Mouse (Mus musculus) limb, embryonic 14.5 days (tissue): ENCODE data around the gene Tmco1. TPM values are rescaled to one million over a fixed set of nuclear protein-coding genes. Genes with fewer than 3 reads are reported as not detected.
"Not testable (repeated sequence)": the region's sequence is repeated elsewhere in the genome, so short reads cannot be mapped to it uniquely, and the experiment has no call there.

Experiments
- ATAC-seq: fragments of 200-750 bp; cut with Nextera tagmentation; 2 replicates; pipeline ENCODE4 v1.8.0; 2017; ENCODE audit warnings: low read depth, moderate number of reproducible peaks, moderate TSS enrichment; ENCODE audit not compliant: low FRiP score
- DNase-seq: peaks from one replicate; pipeline ENCODE4 v3.0.0-alpha.2; 2015; ENCODE audit warnings: low spot score
- H3K27ac ChIP-seq: fragments of 300-500 bp; sonication (generic); replicated peaks from 2 replicates; pipeline ENCODE4 v1.5.1; 2014; ENCODE audit warnings: low read depth, mild to moderate bottlenecking, low read length, moderate library complexity, mixed read lengths
- H3K27me3 ChIP-seq: fragments of 300-500 bp; sonication (generic); 2 replicates; pipeline ENCODE4 v1.6.1; 2014; ENCODE audit warnings: low read length, mixed read lengths; ENCODE audit not compliant: control insufficient read depth, insufficient read depth
- H3K36me3 ChIP-seq: fragments of 300-500 bp; sonication (generic); 2 replicates; pipeline ENCODE4 v1.6.1; 2014; ENCODE audit warnings: mild to moderate bottlenecking, low read length, moderate library complexity, mixed read lengths; ENCODE audit not compliant: control insufficient read depth, insufficient read depth
- H3K4me1 ChIP-seq: fragments of 300-500 bp; sonication (generic); 2 replicates; pipeline ENCODE4 v1.6.1; 2014; ENCODE audit warnings: antibody characterized with exemption, low read length, mixed read lengths; ENCODE audit not compliant: control insufficient read depth, insufficient read depth
- H3K4me2 ChIP-seq: fragments of 300-500 bp; sonication (generic); replicated peaks from 2 replicates; pipeline ENCODE4 v1.6.1; 2014; ENCODE audit warnings: low read depth, mild to moderate bottlenecking, low read length, moderate library complexity; ENCODE audit not compliant: severe bottlenecking
- H3K4me3 ChIP-seq: fragments of 300-500 bp; sonication (generic); replicated peaks from 2 replicates; pipeline ENCODE4 v1.5.1; 2014; ENCODE audit warnings: low read length
- H3K9ac ChIP-seq: fragments of 300-500 bp; sonication (generic); 2 replicates; pipeline ENCODE4 v1.6.1; 2014; ENCODE audit warnings: mild to moderate bottlenecking, low read depth, low read length, moderate library complexity; ENCODE audit not compliant: severe bottlenecking
- H3K9me3 ChIP-seq: fragments of 300-500 bp; sonication (generic); 2 replicates; pipeline ENCODE4 v1.6.1; 2016; ENCODE audit warnings: low read length; ENCODE audit not compliant: control insufficient read depth
- POLR2A ChIP-seq: fragments of 200-500 bp; IDR thresholded peaks from 2 replicates; pipeline ENCODE4 v1.8.0; 2012; ENCODE audit warnings: inconsistent platforms, mild to moderate bottlenecking, moderate library complexity, borderline replicate concordance; ENCODE audit not compliant: insufficient read depth, insufficient read length; ENCODE audit errors: extremely low read depth
- WGBS: fragments of 180-500 bp; shearing (Covaris S2); extraction: QIAGEN DNeasy Blood & Tissue Kit; methylation state at CpG from one replicate; pipeline ENCODE4 v1.1.7; 2014; 5-methylcytosine and 5-hydroxymethylcytosine counted together
- polyA plus RNA-seq, 2 experiments: library from polyadenylated mRNA; depleted of rRNA in 1 of 2; stranded (reverse) in 1 of 2; unstranded in 1 of 2; fragments of >200 nt; fragmentation: Nextera tagmentation in 1 of 2; extraction: Ambion mirVana in 1 of 2; gene quantifications; 2 replicates each; pipeline versions ENCODE4 v1.2.1 to v1.2.3; 2012 to 2014

Tmco1 gene
- polyA plus RNA-seq, 2 experiments: 73.4 to 86.5 TPM

DNA sequence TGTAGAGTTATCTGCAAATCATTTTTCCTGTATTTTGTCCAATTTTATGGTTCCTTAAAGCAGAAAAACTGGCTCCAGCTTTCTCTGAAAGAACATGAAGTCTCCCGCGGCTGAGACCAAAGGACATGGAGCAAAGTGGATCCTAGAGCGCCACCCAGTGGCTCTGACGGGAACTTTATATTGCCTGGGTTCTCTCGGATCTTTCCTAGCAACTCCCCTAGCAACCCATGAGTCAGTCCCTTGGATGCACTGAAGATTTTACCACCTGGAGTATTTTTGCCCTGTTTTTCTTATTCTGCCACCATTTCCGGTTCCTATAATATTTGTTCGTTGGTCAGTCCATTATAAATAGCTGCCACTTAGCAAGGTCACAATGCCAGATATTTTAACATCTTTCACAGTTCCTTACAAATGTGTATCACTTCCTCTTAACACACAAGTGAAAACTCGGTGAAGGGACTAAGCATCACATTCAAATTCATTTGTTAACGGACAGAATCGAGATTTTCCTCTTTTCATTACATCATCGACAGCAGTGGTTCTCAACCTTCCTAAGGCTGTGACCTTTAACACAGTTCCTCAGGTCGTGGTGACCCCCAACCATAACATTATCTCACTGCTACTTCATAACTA lies 29.4 kb downstream of the Tmco1 start:
- Histone ChIP-seq H3K9ac (no peak overlapping the region), H3K27me3 (no peaks in the 10 kb centered on the region), H3K4me3 (no peak overlapping the region), H3K36me3 (peaks cover 10% of the 10 kb centered on the region; the same call in 1 of the 2 replicates), H3K9me3 (no peaks in the 10 kb centered on the region), H3K4me2 (no peak overlapping the region), H3K27ac (no peak overlapping the region), H3K4me1 (no peaks in the 10 kb centered on the region)
- ATAC-seq (peak; percentile 67; the same call in 1 of the 2 replicates), DNase-seq (peak; percentile 90)
- no peak for TF ChIP-seq POLR2A
- 21% methylated on average over 12 of the region's 12 CpGs for whole genome bisulfite sequencing

DNA sequence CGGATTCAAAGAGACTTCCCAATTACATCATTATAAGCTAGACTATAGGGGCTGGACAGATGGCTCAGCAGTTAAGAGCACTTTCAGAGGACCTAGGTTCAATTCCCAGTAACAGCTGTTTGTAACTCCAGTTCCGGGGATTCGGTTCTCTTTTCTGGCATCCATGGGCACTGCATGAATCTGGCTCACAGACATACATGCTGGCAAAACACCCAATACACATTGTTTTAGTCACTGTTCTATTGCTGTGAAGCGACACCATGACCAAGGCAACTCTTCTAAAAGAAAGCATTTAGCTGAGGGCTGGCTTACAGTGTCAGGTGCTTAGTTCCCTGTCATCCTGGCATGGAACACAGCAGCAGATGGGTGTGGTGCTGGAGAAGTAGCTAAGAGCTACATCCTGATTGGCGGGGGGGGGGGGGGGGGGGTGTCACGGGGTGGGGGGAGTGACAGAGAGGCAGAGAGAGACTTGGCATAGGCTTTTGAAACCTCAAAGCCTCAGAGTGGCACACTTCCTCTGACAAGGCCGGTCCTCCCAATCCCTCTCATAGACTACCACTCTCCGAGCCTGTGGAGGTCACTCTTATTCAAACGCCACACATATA lies 31.1 kb downstream of the Tmco1 start:
- DNase-seq (no peak), ATAC-seq (no peak)
- H3K9ac ChIP-seq: no peak overlapping the region
- H3K36me3 ChIP-seq: no peaks in the 10 kb centered on the region
- WGBS: 79% methylated on average over 7 of the region's 9 CpGs
- H3K27me3 ChIP-seq: no peaks in the 10 kb centered on the region
- no peak for TF ChIP-seq POLR2A
- no peak overlapping the region for H3K4me2 ChIP-seq
- no peaks in the 10 kb centered on the region for H3K9me3 ChIP-seq
- H3K27ac ChIP-seq: no peak overlapping the region
- no peaks in the 10 kb centered on the region for H3K4me1 ChIP-seq
- no peak overlapping the region for H3K4me3 ChIP-seq

DNA sequence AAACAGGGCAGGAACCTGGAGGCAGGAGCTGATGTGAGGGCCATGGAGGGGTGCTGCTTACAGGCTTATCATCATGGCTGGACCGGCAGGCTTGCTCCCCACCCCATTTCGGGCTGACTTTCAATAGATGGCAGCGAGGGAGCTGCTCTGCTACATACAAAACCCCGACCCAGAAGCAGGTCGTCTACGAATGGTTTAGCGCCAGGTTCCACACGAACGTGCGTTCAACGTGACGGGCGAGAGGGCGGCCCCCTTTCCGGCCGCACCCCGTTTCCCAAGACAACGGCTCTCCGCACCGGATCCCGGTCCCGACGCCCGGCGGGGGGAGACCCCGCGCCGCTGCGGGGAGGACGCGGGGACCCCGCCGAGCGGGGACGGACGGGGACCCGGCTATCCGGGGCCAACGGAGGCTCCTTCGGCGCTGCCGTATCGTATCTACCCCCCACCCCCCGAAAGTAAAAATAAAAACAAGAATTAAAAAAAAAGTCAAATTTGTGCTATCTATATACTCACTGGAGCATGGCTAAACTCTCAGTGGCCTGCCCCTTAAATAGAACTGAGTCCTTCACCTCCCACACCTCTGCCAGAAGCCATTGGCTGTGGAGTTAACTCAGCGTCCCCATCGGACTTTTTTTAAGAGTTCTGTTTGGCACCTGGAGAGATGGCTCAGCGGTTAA lies 32.1 kb downstream of the Tmco1 start:
- Histone ChIP-seq H3K36me3 (no peaks in the 10 kb centered on the region), H3K4me2 (peak overlapping the region; percentile 72), H3K27ac (no peak overlapping the region), H3K9me3 (no peaks in the 10 kb centered on the region), H3K4me1 (no peaks in the 10 kb centered on the region), H3K4me3 (peak overlapping the region; percentile 46), H3K9ac (peak overlapping the region; percentile 55), H3K27me3 (no peaks in the 10 kb centered on the region)
- ATAC-seq (peak; percentile 49; the same call in 1 of the 2 replicates), DNase-seq (no peak)
- no peak for TF ChIP-seq POLR2A
- WGBS: 2% methylated on average over 44 of the region's 47 CpGs

DNA sequence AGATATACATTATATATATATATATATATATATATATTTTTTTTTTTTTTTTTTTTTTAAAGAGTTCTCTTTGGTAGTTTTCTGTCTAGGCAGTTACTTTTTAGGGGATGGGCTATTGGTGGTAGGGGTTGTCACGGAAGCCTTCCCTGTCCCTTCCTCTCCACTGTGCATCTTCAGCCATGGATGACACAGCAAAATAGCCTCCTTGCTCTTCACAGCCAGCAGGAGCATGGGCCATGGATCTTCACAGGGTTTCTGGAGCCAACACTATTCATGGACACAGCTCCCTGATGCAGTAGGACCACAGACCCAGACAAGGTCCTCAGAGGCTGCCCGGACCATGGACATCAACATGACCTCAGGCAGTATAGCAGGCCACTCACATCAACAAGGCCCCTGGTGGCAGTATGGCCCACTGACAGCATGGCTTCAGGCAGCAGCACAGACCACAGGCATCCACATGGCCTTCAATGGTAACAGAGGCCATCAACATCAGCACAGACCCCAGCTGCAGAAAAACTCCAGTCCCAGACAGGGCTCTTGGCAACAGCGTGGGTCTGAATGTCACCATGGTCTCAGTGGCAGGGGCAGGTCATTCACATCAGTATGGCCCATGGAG lies 32.8 kb downstream of the Tmco1 start:
- H3K4me1 ChIP-seq: no peaks in the 10 kb centered on the region
- no peak overlapping the region for H3K9ac ChIP-seq
- no peaks in the 10 kb centered on the region for H3K9me3 ChIP-seq
- H3K27ac ChIP-seq: no peak overlapping the region
- ATAC-seq (no peak), DNase-seq (no peak)
- no peaks in the 10 kb centered on the region for H3K36me3 ChIP-seq
- TF ChIP-seq POLR2A: no peak
- no peaks in the 10 kb centered on the region for H3K27me3 ChIP-seq
- 88% methylated on average over 3 of the region's 3 CpGs for WGBS
- no peak overlapping the region for H3K4me2 ChIP-seq
- no peak overlapping the region for H3K4me3 ChIP-seq

DNA sequence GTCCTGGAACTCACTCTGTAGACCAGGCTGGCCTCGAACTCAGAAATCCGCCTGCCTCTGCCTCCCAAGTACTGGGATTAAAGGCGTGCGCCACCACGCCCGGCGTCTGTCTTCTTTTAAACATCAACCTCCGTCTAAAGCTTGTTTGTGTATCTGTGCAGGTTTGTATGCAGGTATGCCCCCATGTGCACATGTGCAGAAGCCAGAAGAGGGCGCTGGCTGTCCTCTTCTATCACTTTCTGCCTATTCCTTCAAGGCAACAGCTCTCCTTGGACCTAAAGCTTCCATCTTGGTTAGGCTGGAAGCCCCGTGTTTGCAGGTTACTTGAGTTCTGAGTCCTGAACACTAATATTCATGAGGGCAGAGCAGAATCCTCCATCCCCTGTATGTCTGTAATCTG lies 34.7 kb downstream of the Tmco1 start:
- no peak overlapping the region for H3K4me3 ChIP-seq
- H3K36me3 ChIP-seq: no peaks in the 10 kb centered on the region
- H3K4me2 ChIP-seq: no peak overlapping the region
- 88% methylated on average over 10 of the region's 10 CpGs for WGBS
- no peak overlapping the region for H3K27ac ChIP-seq
- no peak for TF ChIP-seq POLR2A
- H3K27me3 ChIP-seq: no peaks in the 10 kb centered on the region
- DNase-seq (no peak), ATAC-seq (no peak)
- no peaks in the 10 kb centered on the region for H3K9me3 ChIP-seq
- no peaks in the 10 kb centered on the region for H3K4me1 ChIP-seq
- H3K9ac ChIP-seq: no peak overlapping the region

DNA sequence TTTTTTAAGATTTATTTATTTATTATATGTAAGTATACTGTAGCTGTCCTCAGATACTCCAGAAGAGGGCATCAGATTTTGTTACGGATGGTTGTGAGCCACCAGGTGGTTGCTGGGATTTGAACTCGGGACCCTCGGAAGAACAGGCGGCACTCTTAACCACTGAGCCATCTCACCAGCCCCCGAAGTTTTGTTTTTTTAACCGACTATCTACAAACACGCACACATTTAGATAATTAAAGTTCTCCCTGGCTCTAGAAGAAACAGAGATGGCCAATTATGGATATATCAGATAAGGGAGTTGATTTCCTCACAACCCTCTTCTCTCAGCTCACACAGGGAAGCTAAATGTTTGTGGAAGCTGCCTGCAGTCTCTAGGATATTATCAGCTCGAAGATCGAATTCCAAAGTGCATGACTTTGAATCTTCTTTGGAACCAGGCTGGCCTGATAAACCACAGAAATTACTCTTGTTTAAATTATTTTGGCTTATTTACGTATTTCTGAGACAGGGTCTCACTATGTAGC lies 37.9 kb downstream of the Tmco1 start:
- H3K9me3 ChIP-seq, DNase-seq, H3K27ac ChIP-seq, H3K4me1 ChIP-seq, H3K4me3 ChIP-seq, H3K27me3 ChIP-seq, H3K9ac ChIP-seq, ATAC-seq, H3K36me3 ChIP-seq, H3K4me2 ChIP-seq: not testable (repeated sequence)
- WGBS: 94% methylated on average over 10 of the region's 10 CpGs

DNA sequence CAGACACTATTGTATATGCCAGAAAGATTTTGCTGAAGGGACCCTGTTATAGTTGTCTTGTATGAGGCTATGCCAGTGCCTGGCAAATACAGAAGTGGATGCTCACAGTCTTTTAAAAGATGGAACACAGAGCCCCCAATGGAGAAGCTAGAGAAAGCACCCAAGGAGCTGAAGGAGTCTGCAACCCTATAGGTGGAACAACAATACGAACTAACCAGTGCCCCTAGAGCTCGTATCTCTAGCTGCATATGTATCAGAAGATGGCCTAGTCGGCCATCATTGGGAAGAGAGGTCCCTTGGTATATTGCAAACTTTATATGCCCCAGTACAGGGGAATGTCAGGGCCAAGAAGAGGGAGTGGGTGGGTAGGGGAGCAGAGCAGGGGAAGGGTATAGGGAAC lies 41.0 kb downstream of the Tmco1 start:
- not testable (repeated sequence) for H3K9me3 ChIP-seq, H3K9ac ChIP-seq, H3K27me3 ChIP-seq, DNase-seq, H3K4me3 ChIP-seq, ATAC-seq, H3K36me3 ChIP-seq, H3K4me1 ChIP-seq, H3K27ac ChIP-seq
- 0 out of 2 replicates have a peak overlapping the region, but pooled peaks have one; percentile 81 for H3K4me2 ChIP-seq
- 62% methylated on average over 3 of the region's 3 CpGs for WGBS
